Mouse (Mus musculus): ENCODE data around the gene Myo15b. TPM values are rescaled to one million over a fixed set of nuclear protein-coding genes. Genes with fewer than 3 reads are reported as not detected.

The Myo15b gene
- total RNA-seq, 1 experiment from 2014 or later = 0.26 TPM

Other genes starting within 250 kb of the Myo15b start
- gene Mif4gd, start 245.4 kb upstream of the Myo15b start, total RNA-seq (2021) = 98.2 and 112 TPM in 2 replicates
- gene Slc25a19, start 230.1 kb upstream of the Myo15b start, total RNA-seq (2021) = 181 and 188 TPM in 2 replicates
- 103 and 108 TPM in 2 replicates for gene Grb2, start 149.8 kb upstream of the Myo15b start, total RNA-seq (2021)
- gene Tmem94, start 93.0 kb upstream of the Myo15b start, total RNA-seq (2021) = 64.4 and 65.1 TPM in 2 replicates
- gene Caskin2, start 44.8 kb upstream of the Myo15b start, total RNA-seq (2021) = 53.7 and 57.5 TPM in 2 replicates
- 16.3 and 20.3 TPM in 2 replicates for gene Tsen54, start 43.7 kb upstream of the Myo15b start, total RNA-seq (2021)
- 11.4 and 11.8 TPM in 2 replicates for gene Llgl2, start 34.4 kb upstream of the Myo15b start, total RNA-seq (2021)
- gene Smim5, start 41.6 kb downstream of the Myo15b start, total RNA-seq (2021) = 0.82 and 1.3 TPM in 2 replicates
- gene Smim6, start 53.6 kb downstream of the Myo15b start, total RNA-seq (2021) = not detected in 2 replicates
- gene Sap30bp, start 74.9 kb downstream of the Myo15b start, total RNA-seq (2021) = 40.9 and 42.9 TPM in 2 replicates
- gene Recql5, start 75.1 kb downstream of the Myo15b start, total RNA-seq (2021) = 18.3 and 22.3 TPM in 2 replicates
- 3.6 and 4.4 TPM in 2 replicates for gene Itgb4, start 116.3 kb downstream of the Myo15b start, total RNA-seq (2021)
- 41.5 and 51.9 TPM in 2 replicates for gene Galk1, start 154.3 kb downstream of the Myo15b start, total RNA-seq (2021)
- 340 and 347 TPM in 2 replicates for gene H3f3b, start 169.6 kb downstream of the Myo15b start, total RNA-seq (2021)
- 20.6 and 24.4 TPM in 2 replicates for gene Unk, start 171.9 kb downstream of the Myo15b start, total RNA-seq (2021)
- 0.74 and 4.0 TPM in 2 replicates for gene Unc13d, start 219.6 kb downstream of the Myo15b start, total RNA-seq (2021)
- gene Wbp2, start 228.6 kb downstream of the Myo15b start, total RNA-seq (2021) = 121 and 127 TPM in 2 replicates

Data from adrenal gland, postnatal 14 days (tissue).